Mouse (Mus musculus): ENCODE results near the gene Clip1. TPM values are rescaled to one million over a fixed set of nuclear protein-coding genes. Genes with fewer than 3 reads are reported as not detected.

The Clip1 gene
- polyA plus RNA-seq, 2 experiments from 2014 or later = 48.4 to 51.4 TPM

DNA sequence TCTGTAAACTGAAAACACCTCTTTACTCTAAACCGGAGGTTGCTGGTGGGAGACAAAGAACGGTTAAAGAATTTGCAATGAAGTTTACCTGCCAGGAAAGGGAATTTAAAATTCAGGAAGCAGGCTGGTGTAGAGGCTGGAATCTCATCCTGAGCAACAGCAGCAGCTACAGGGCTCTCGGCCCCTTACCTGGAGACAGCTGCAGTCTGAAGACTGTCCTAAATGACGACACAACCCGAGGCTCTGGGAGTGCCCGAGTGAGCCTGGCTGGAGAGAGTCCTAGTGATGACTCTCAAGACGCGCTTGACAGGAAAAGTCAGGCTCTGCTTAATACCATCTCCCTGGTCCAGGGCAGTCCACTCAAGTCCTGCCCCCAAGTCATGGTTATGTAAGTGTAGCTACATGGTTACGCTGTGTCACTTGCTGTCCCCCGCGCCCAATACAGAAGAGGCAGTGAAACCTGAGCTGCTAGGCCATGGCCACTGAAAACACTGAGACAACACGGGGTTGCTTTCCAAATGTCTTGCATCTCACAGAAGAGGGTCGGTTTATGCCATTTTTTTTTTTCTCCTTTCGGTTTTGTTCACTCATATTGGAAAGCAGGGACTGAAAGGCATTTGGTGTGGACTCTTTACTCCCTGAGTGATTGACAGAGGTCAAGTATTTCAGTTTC, 13.5 kb downstream of the Clip1 start:
- ATAC-seq = no peak

DNA sequence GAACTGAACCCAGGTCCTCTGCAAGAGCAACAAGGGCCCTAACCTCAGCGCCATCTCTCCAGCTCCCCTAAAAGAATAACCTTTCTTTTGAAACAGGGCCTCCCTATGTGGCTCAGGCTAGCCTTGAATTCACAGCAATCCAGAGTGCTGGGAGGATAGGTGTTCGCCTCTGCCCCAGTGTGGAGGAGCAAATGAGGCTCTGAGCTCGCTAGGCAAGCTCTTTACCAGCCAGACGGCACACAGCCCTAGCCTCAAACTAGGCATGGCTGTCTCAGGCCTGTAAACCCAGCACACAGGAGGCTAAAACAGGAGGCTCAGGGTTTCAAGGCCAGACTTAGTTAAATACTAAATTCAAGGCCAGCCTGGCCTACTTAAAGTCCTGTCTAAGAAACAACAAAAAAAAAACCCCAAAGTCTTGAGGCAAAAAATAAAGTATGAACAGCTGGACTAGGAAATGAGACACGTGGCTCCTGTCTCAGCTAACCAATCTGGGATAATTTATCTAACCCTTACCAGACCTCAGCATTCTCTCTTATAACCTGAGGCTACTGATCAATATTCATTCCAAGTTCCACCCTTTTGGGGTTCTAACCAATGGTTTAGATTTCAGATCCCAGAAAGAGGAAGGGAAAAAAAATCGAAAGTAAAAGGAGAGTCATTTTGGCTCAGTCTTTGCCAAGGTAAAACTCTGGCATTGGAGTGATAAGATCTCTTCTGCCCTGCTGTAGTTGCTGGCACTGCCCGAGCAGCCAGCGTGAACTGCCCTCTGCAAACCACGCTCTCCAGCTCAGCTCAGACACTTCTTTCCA, 14.2 kb downstream of the Clip1 start:
- ATAC-seq = no peak

GRCm38 (mm10) chr5:123667915-123668314, 16.5 kb downstream of the Clip1 start:
- no peak for ATAC-seq

DNA sequence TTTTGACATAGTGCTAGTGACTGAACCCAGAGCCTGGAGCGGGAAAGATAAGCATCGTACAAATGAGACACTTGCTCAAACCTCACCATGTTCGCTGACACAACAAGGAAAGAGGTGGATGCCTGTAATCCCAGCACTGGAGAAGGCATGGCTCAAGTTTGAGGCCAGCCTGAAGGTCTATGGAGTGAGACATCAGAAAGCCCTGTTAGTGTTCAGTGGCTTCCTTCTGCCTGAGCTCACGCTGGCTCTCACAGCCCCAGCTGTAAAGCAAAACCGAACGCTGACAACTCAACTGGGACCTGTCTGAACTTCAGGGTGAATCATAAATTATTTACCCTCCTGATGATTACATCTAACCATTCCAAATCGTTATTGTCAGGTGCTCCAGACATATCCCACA, 18.5 kb downstream of the Clip1 start:
- no peak for ATAC-seq

DNA sequence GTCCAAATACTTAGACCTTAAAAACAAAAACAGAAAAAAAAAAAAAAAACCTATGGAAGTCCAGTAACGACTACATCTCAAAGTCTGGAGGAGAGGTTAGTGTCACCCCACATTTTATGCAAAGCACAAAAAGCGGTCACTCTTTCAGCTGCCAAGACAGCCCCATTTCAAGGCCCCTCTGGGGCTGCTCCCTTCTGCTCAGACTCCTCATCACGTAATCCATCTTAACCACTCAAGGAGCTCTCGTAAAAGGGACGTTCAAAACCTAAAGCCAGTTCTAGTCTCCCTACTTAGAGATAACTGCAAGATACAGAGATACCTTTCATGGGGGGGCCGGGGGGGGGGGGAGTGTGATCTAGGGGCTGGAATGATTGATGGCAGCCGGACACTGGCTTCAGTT, 20.1 kb downstream of the Clip1 start:
- no peak for ATAC-seq

GRCm38 (mm10) chr5:123662059-123662458, 22.4 kb downstream of the Clip1 start:
- no peak for ATAC-seq

GRCm38 (mm10) chr5:123661602-123662001, 22.8 kb downstream of the Clip1 start:
- no peak for ATAC-seq

DNA sequence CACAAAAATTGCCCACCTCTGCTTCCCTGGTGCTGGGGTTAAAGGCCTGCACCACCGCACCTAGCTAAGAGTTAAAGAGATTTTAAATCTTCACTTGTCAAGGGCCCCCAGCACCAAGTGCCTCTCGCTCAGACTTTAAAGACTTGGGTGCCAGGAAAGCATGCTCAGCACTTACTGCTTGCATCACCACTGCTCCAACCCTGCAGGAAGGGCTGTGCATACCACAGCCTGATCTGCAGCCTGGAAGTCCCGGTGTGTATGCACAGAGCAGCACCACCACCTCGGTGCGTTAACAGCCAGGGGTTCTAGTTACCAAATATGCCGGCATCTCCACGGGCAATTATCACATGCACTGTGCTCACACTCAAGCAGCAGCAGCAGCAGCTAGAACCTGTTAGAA, 26.8 kb downstream of the Clip1 start:
- ATAC-seq = no peak

GRCm38 (mm10) chr5:123654937-123655336, 29.5 kb downstream of the Clip1 start:
- no peak for ATAC-seq

DNA sequence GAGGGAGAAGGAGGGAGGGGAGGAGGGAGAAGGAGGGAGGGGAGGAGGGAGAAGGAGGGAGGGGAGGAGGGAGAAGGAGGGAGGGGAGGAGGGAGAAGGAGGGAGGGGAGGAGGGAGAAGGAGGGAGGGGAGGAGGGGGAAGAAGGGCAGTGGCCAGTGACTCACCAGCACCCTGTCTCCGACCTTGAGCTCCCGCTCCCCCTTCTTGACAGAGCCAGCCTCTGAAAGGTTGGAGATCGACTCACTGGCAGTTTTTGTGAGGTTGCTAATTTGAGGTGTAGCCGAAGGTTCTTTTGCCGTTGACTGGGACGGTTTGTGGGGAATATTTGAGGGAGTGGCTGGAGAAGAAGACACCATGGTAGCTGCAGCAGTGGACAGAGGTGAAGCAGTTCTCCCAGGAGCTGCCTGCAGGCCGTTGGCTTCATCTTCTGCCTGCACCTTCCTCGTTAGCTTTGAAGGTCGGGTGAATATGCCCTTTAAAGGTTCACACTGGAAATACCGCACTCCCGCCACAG, 31.1 kb downstream of the Clip1 start:
- ATAC-seq = no peak

DNA sequence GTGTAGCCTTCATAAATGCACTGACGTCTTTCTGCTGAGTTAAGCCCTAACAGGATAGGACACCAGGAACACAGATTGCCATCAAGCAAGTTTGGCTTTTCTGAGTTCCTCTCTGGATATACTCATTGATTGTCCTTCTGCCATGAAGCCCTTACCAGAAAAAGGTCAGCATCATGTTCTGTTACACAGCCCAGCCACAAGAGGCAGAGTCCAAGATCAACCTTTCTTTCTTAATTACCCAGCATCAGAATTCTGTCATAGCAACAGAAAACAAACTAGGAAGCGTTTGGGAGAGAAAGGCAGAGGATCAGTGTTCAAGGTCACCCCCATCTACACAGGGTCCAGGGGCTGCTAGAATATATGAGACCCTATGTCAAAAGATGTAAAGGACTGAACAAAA, 33.6 kb downstream of the Clip1 start:
- ATAC-seq = no peak

DNA sequence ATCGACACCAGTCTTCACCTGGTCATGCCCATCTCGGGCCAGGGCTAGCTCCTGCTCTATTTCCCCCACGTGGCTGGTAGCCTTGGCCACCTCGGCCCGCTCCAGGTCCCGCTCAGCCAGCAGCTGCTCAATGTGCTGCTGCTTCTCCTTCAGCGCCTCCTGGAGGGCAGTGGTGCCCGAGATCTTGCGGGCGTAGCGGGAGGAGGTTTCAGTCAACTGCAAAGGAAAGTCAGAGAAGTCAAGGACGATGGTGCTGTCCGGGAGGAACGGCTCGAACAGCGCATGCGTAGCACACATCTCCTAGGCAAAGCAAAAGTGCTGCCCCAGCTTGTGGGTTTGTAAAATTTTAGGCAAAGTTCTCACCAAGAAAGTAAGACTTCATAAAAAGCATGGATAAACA, 42.0 kb downstream of the Clip1 start:
- ATAC-seq = no peak

DNA sequence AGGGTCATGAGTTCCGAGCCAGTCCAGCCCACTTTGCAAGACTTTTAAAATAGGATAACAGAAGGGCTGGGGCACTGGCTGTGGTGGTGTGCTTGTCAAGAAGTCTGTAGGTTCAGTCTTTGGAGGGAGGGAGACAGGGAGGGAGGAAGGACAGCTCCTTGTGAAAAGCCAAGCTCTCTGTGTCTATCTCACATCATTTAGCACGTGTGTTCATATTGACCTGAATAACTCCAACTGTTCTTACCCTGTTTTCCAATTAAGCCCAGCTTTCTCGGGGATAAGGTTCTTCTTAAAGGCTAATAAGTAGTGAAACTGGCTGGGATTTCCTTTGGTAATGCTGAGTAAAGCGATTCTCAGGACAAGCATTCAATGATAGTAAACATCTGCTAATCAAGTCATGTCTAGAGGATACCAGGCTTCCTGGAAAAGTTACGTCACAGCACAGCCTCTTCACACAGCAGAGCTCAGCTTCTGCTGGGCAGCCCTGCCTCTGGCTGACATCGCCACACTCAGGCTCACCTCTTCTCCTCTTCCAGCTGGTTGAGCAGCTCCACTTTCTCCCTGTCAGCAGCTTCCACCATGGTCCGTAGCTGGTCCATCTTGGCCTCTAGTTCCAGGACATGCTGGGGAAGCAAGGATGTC, 43.0 kb downstream of the Clip1 start:
- ATAC-seq = no peak

GRCm38 (mm10) chr5:123640181-123640580, 44.2 kb downstream of the Clip1 start:
- ATAC-seq = no peak

DNA sequence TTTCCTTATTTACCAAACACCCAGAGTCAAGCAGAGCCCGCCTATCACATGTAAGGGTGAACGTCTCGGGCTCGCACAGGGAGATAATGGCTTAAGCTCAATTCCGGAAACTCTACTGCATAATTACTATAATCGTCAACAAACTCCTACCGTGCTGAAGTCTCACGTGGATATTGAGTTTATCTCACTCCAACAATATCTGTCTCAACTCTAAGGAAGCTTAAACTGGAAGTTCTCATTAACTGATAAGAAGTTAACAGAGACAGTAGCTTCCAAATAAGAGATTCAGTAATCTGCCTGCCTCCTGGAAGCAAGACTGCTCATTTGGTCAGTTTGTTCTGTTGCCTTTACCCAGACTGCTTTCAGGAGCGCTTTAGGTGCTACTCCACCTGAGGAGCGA, 53.2 kb downstream of the Clip1 start:
- no peak for ATAC-seq

DNA sequence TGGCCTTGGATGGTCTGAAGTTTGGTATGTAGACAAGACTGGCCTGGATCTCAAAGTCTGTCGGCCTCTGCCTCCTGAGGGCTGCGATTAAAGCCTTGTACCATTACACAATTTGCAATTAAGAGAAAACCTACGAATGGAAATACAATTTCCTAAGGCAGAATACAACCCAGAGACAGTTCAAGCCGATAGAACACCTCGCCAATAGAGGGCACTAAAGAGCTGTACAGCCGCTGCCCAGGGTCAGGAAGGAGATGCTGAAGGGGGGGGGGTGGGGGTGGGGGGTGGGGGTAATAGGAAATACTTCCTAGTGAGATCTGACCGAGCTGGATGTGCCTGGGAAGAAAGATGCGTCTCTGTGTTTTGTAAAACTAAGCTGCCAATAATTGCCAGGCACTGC, 57.8 kb downstream of the Clip1 start:
- ATAC-seq = peak; percentile 51

DNA sequence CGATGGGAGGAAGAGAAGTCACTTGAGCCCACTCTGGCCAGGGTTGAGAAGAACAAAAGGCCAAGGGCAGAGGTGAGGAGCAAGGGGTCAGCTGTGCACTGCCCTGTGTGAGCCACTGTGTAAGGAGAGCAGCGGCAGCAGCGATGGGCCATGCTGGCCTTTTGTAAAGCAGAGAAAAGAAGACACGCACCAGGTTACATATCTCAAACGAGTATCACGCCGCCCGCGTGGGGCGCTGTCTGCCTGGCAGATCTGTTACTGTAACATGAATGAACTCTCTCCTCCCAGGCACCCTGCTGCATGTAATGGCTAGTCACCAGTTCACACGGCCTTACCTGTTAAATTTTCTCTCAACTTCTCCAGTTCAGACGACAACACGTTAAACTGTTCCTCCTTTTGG, 62.0 kb downstream of the Clip1 start:
- no peak for ATAC-seq

DNA sequence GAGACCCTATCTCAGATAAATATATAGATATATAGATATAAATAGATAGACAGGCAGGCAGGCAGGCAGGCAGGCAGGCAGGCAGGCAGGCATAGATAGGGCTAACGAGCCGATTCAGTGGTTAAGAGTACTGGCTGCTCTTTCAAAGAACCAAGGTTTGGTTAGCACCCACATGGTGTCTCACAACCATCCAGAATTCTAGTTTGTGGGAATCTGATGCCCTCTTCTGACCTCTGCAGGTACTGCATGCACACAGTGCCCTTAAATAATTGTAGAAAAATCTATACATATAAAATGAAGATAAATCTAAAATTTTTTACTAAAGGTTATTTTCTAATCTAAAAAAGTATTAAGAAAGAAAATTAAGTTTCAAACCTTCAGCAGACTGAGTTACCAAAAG, 65.9 kb downstream of the Clip1 start:
- no peak for ATAC-seq

GRCm38 (mm10) chr5:123614246-123614645, 70.2 kb downstream of the Clip1 start:
- ATAC-seq = no peak

DNA sequence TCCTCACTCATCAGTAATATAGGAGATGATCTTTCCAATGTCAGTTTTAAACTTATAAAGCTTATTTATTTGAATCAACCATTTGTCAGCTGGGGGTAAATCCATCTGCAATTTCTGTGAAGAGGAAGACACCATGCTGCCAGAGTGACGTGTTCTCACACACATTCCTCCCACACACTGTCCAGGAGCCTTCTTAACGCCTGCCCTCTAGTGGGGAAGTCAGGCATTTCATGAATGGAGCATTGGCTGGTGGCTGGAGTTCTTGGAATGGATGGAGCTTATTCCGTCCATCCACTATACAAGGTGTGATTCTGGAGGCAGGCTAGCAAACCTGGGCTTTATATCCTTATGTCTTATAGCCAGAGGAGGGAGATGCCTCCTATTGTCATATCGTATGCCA, 74.6 kb downstream of the Clip1 start:
- peak; percentile 90 for ATAC-seq

GRCm38 (mm10) chr5:123609416-123609815, 75.0 kb downstream of the Clip1 start:
- no peak for ATAC-seq

GRCm38 (mm10) chr5:123607211-123607669, 77.2 kb downstream of the Clip1 start:
- ATAC-seq = no peak

DNA sequence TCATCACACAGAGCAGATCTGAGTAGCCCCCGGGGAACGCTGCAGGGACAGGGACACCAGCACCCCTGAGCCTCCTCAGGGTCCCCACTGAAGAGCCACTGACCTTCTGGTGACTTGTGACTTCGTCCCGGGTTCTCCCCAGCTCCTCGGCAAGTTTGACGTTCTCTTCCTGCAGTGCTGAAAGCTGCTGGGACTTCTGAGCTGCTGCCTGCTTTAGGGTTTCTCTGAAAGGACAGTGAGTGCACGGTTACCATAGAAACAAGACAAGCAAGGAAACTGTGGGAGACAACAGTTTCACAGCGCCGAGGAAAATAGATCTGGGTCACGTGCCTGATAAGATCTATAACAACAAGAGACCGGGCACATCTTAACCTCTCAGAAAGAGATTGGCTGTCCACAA, 80.9 kb downstream of the Clip1 start:
- peak; percentile 97 for ATAC-seq

DNA sequence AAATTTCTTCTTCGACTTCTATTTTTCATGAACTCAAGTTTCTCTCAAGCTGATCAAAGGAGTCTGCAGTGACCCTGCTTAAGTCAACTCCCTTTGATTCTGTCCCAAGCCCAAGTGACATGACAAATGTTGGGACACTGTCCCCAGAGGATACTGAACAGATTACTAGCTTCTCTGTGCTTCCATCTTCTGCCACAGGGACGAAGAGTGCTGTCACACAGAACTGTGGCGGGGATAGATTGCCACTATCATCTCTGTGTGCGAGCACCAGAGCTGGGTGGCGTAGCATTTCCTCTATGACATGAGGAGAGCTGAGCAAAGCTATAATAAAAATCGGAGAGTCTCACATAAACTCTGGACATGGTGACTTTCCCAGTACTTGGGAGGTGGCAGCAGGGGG, 82.2 kb downstream of the Clip1 start:
- no peak for ATAC-seq

Data from CD4-positive, CD25-positive, alpha-beta regulatory T cell, adult 4 months (primary cell).